Mouse (Mus musculus) leukemia stem cell, adult 10-12 weeks (primary cell): Measurements from ENCODE around the gene Galnt16. TPM values are rescaled to one million over a fixed set of nuclear protein-coding genes. Genes with fewer than 3 reads are reported as not detected.

ENCODE experiments used
- polyA plus RNA-seq: library from polyadenylated mRNA; stranded (reverse); fragments of >175 nt; gene quantifications from 2 replicates; pipeline ENCODE4 v1.2.3, GENCODE M21; 2012; ENCODE audit warnings: low replicate concordance

Galnt16 gene
- 0.08 TPM in 1 of 2 replicates, not detected in the other for polyA plus RNA-seq

GRCm38 (mm10) chr12:80517977-80518376 is at the start of gene Galnt16:
Galnt16 (plus strand) TSS chr12:80518277.

GRCm38 (mm10) chr12:80643693-80644505 is 125.8 kb downstream of the Galnt16 start, which contains the start of the genes Slc39a9 and Erh:
Slc39a9 (plus strand) TSS chr12:80643883.
Erh (minus strand) TSS chr12:80644341.

Other genes starting within 250 kb of the Galnt16 start
- 8.7 and 10.3 TPM in 2 replicates for gene Dcaf5, start 81.7 kb upstream of the Galnt16 start, polyA plus RNA-seq
- gene Exd2, start 55.2 kb upstream of the Galnt16 start, polyA plus RNA-seq, result 1.2 and 2.3 TPM in 2 replicates
- gene Slc39a9, start 125.6 kb downstream of the Galnt16 start, polyA plus RNA-seq, result 3.0 and 13.0 TPM in 2 replicates
- gene Erh, start 126.1 kb downstream of the Galnt16 start, polyA plus RNA-seq, result 2.7 and 18.9 TPM in 2 replicates
- gene Plekhd1, start 174.3 kb downstream of the Galnt16 start, polyA plus RNA-seq, result 0.06 and 0.13 TPM in 2 replicates
- not detected in 2 replicates for gene Ccdc177, start 242.4 kb downstream of the Galnt16 start, polyA plus RNA-seq